Mouse (Mus musculus): ENCODE data around the gene Vps72. TPM values are rescaled to one million over a fixed set of nuclear protein-coding genes. Genes with fewer than 3 reads are reported as not detected.
A peak's percentile ranks its signal among the peaks of the same experiment; 100 is the strongest.
"Not testable (repeated sequence)": the region's sequence is repeated elsewhere in the genome, so short reads cannot be mapped to it uniquely, and the experiment has no call there.

The Vps72 gene
- total RNA-seq, 2 experiments from 2014 or later = 31.3 to 32.2 TPM

DNA sequence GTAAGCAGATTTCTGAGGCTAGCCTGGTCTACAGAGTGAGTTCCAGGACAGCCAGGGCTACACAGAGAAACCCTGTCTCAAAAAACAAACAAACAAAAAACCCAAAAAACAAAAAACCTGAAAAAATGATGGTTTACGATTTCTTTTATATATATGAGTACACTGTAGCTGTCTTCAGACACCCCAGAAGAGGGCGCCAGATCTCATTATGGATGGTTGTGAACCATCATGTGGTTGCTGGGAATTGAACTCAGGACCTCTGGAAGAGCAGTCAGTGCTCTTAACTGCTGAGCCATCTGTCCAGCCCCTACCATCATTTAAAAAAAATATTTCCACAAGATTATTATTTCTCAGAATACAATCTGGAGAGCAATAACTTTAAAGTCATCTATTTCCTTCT, 21.6 kb downstream of the Vps72 start:
- DNase-seq (ENCODE audit: low spot score) = not testable (repeated sequence)
- intact Hi-C loops (cut with DNase I) = loop anchor here (2.0 kb wide), 1 partner anchor 22 kb away; the partner anchor contains the start of gene Vps72

DNA sequence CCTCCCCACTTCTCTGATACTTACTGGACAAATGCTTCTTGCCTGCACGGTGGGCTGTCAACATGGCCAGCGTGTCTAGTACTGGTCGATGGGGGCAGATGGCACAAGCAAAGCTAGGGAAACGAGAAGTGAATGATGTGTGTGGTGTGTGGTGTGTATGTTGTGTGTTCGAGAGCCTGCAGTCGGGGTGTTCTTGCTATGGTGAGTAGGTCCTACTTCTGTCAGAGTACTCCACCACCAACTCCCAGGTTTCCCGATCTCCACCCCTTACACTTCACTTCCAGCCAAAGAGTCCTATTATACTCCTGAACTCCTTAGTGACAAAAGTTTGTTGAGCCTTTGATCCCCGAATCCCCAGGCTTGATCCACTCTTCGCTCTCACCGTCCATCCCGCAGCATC, 22.4 kb downstream of the Vps72 start:
- no peak for DNase-seq (ENCODE audit: low spot score)
- intact Hi-C loops (cut with DNase I) = loop anchor here (2.0 kb wide), 1 partner anchor 22 kb away; the partner anchor contains the start of gene Vps72

DNA sequence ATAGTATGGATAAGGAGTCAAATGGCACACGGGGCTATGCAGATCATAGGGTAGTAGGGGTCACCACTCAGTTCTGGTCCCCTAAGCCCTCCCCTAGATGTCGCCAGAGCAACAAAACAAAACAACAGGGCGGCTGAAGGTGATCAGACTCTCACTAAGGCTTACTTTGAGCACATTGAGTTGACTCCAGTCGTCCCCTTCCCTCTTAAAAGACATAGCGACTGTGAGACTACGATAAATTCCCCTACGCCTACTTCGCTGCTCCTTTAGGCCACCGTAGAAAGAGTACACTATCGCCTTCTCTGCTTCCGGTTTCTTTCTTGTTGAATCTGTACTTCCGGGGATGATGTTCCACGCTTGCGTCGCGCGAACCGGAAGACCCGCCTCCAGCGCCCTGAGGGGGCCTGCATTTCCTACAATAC, 22.9 kb downstream of the Vps72 start, which contains the start of the genes Scnm1 and Lysmd1:
TSS of gene Scnm1 (minus strand) at position 332 of the 422 bp plus-strand sequence.
TSS of gene Lysmd1 (plus strand) at position 409 of the 422 bp plus-strand sequence.
- DNase-seq (ENCODE audit: low spot score) = peak; percentile 87
- intact Hi-C loops (cut with DNase I) = loop anchor here (2.0 kb wide), 1 partner anchor 23 kb away; the partner anchor contains the start of gene Vps72

DNA sequence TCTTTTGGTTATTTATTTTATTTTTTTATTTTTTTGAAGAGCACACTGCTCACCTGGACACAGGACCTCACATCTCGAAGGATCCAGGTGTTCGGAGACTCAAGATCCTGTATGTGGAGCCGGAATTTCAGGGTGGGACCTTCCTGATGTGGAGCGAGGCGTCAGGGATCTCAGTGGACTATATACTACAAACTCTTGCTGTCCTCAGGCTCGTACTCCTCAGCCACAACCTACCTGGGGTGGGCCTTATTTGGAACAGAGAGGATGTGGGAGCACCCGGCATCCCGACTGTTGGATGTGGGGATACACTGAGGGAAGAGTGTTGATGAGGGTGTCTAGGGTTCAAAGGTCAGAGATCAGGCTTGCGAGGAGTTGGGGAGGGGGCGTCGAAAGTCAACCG, 23.3 kb downstream of the Vps72 start:
- DNase-seq (ENCODE audit: low spot score) = not testable (repeated sequence)

DNA sequence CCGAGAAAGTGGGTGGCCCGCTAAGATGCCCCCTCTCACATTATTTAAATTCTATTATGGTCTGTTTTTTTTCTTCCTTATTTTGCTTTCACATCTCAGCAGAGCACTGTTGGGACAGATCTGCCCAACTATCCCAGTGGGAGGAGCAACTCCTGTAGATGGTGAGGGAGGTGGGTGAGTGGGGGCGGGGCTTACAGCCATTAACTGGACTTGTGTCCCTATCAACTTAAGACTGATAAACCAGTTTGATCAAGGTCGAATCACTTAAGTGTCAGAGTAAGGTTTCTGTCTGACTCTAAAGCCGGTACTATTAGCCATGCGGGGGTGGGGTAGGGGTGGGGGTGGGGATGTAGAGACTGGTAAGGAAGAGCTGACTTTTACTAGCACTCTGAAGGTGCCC, 24.2 kb downstream of the Vps72 start:
- intact Hi-C loops (cut with DNase I) = no loop called here
- peak; percentile 26 for DNase-seq (ENCODE audit: low spot score)

More for the DNA sequence above, 23.3 kb downstream of the Vps72 start:
- intact Hi-C loops (cut with DNase I) = not testable (repeated sequence)

DNA sequence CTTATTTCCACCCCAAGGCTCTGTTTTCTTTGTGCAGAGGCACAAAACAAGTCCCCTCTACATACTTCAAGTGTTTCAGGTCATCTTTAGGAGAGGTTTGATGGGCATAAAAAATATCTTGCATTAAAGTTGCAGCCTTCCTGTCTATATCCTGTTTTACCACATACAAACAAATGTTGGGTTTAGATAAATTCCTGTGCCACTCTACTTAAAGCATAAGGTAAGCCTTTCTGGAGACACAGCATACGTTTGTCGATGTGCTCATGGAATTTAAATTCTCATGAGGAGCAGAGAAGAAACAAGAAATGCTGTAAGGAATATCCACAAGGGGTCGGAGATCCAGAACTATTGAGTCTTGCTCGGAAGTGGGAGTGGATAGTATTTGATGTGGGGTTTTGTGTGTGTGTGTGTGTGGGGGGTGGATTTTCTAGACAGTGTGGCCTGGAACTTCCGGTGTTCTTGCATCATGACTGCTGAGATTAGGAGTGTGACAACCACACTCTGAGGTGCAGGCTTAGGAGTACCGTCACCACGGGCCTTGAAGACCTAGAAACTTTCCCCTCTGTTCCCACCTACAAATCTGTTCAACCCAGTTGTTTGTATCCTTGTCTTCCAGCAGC, 24.7 kb downstream of the Vps72 start:
- DNase-seq (ENCODE audit: low spot score) = no peak
- intact Hi-C loops (cut with DNase I) = no loop called here

DNA sequence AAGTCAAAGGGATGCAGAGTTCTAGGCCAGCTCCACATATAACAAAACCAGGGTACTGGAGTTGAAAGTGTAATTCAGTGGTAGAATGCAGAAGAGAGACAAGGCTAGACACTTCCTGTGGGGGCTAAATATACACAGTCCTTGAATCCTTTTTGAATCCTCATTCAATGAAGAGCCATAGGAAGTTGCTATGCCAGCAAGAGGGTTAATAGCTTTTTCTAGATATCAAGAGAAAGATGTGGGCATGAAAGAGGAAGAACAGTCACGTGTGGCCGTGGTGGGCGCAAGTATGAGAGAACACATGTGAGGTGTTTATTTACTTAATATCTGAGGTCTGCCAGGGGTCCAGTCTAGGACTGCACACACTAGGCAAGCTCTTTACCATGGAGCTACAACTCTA, 25.5 kb downstream of the Vps72 start:
- intact Hi-C loops (cut with DNase I) = no loop called here
- DNase-seq (ENCODE audit: low spot score) = no peak

DNA sequence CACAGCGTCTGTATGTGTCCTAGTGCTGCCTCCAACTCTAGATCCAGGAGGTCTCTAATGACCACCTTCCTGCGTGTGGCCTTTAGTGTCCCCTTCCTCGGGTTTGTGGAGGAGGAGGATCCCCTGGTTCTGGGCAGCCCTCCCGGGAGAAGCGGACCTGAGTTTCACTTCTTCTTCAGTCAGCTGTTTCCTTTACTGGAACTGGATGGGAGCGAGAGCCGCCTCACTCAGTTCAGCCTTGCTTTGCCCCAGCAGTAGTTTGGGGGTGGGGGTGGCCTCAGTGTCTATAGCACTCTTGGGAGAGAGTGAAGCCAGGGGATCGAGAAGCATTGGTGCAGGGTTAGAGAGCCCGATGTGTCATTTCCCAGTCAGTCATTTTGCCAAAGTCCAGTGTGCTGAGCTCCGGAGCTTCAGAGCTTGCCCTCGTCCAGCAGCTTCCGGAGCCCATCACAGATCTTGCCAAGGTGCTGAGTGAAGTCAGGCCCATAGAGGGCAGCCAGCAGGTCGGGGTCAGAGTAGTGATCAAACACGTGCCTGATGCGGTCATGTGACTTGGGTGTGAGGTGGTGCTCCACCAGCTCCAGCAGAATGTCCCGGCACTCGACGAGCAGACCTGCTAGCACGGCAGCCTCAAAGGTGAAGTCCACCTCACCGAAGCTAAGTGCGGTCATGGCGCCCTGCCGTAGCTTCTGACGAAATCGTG, 28.9 kb downstream of the Vps72 start:
- intact Hi-C loops (cut with DNase I) = no loop called here
- DNase-seq (ENCODE audit: low spot score) = no peak

DNA sequence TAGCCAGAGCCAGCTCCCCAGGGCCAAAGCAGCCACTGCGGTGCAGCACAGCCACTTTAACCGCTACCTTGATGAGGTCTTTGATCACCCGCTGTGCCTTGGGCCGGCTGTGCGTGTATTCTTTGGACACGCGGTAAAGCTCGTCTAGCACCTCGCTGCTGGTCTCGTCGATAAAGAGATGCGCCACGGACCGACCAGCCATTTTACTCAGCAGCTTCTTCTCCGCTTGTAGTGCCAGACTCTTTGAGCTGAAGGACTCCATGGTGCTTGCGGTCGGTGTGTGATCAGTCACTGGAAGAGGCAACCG, 29.4 kb downstream of the Vps72 start:
- DNase-seq (ENCODE audit: low spot score) = no peak
- intact Hi-C loops (cut with DNase I) = no loop called here

DNA sequence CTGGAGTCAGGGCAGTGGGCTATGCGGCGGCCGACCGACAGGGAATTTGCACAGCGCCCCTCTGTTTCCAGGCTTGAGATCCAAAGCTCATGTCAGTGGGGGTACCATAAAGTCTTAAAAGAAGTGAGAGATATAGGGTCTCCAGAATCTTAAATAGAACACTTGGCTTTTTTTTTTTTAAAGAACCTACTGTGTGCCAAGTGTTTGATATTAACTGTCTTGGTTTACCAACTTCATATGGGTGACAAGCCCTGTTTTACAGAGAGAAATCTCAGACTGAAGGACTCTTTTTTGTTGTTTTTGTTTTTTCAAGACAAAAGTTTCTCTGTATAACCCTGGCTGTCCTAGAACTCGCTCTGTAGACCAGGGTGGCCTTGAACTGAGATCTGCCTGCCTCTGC, 30.0 kb downstream of the Vps72 start:
- intact Hi-C loops (cut with DNase I) = no loop called here
- no peak for DNase-seq (ENCODE audit: low spot score)

DNA sequence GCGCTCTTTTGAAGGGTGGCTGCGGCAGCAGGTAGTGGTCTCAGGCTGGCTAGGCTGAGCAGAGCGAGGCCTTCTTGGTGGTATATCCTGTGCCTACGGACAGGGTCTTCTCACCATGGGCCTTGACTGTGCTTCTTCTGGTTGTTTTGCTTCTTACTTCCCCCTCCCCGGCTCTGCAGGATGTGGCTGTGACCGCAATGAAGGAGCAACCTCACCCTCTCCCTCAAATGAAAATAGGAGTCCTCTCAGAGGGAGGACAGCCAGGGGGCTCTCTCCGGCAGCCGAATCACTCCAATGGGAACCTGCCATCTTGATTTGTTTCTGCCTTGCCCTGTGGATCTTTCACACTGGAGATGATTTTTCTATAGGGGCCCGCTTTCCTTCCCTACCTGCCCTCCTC, 30.7 kb downstream of the Vps72 start:
- no peak for DNase-seq (ENCODE audit: low spot score)

DNA sequence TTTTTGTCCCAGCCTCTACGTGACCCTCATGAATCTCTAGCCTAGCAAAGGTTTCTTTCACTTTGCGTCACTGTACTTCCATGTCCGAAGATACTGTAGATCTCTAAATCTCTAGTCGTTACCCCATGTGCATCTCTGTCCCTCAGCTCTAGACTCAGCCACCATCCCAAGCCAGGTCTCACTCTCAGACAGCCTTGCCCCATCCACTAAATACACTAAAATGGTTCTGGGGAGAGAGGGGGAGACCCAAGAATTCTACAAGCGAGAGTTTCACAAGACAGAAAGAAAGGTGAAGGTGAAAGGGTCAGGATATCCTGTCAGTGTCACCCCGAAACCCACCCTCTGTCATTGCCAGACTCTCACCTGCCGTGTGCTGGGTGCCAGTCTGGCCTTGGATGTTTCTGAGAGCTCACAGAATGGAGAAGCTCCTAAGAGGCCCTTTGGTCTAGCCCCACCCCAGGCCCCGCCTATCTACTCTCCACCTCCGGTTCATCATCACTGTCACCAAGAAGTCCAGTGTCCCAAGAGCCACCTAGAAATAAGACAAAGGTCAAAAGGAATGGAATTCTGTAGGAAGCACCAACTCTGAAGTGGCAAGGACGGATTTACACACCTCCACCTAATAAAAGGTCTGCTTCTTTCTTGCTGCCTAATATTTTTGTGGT, 31.3 kb downstream of the Vps72 start, which contains the start of gene Tnfaip8l2:
TSS of gene Tnfaip8l2 (minus strand) at position 409 of the 665 bp plus-strand sequence.
- intact Hi-C loops (cut with DNase I) = loop anchor here (1.0 to 2.0 kb wide), 3 partner anchors 32 to 121 kb away; partner anchors contain the start of gene Gabpb2
- DNase-seq (ENCODE audit: low spot score) = no peak

More for the DNA sequence above, 30.7 kb downstream of the Vps72 start:
- intact Hi-C loops (cut with DNase I) = no loop called here

DNA sequence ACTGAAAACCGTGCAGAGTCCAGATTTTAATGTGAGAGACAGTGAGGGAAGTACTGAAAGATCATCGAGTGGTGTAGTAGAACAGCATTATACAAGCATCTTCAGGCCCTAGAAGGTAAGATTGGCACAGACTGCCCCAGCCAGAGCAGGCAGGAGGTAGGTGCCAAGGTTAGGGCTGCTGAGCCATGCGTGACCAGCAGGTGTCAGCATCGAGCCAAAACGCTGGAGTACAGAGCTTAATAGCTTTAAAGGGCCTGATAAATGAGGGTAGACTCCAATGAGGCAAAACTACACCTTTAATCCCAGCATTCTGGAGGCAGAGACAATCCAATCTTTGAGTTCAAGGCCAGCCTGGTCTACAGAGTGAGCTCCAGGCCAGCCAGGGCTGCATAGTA, 31.8 kb downstream of the Vps72 start:
- DNase-seq (ENCODE audit: low spot score) = peak; percentile 70
- intact Hi-C loops (cut with DNase I) = loop anchor here (1.0 to 2.0 kb wide), 3 partner anchors 32 to 120 kb away; partner anchors contain the start of gene Gabpb2

DNA sequence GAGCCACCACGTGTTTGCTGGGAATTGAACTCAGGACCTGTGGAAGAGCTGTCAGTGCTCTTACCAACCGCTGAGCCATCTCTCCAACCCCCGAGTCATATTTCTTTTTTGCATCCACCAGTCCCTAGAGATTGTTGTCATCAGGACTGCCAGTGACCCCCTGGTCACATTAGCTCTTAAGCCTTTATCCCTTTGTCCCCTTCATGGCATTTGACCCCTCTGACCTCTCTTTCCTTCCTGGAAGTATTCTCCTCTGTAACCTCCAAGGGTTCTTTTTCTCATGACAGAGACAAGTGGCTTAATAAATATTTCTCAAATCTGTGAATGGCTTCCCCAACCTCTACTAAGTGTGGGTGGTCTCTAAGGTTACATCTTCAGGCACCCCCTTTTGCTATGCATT, 37.1 kb downstream of the Vps72 start:
- DNase-seq (ENCODE audit: low spot score) = no peak
- intact Hi-C loops (cut with DNase I) = no loop called here

DNA sequence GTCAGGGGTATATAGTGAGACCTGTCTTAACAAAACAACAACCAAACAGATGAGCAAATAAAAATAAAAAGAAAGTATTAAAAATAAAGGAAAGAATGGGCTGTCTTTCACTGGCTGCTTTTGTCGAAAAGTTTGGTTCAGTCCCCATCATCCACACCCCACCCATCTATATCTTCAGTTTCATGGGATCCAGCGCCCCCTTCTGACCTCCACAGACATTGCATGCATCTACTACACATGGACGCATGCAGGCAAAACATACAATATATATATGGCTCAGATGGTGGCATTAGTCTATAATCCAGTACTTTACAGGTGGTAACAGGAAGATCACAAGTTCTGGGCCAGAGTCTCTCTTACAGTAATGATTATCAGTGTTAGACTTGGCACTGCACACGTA, 43.1 kb downstream of the Vps72 start:
- DNase-seq (ENCODE audit: low spot score) = no peak
- intact Hi-C loops (cut with DNase I) = no loop called here

DNA sequence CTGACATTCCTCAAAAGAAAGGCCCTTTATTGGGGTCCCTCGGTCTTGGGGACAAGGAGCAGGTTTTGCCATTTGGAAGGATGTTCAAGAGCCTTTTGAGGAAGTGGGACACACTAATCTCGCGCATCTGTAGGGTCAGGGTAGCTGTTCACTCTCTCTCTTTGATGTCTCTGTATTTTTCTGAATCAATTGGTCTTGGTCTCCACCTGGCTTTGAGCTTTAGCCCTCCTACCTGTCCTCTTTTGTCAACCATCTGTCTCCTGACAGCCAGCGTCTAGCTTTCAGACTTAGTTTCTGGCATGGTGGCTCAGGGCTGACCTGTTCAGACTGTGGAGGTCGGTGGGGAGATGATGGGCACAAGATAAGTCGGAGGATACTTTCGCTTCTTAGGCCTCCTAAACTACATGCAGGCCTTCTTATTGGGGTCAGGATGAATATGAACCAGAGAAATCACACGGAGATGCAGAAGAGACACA, 48.7 kb downstream of the Vps72 start:
- intact Hi-C loops (cut with DNase I) = no loop called here
- DNase-seq (ENCODE audit: low spot score) = no peak

DNA sequence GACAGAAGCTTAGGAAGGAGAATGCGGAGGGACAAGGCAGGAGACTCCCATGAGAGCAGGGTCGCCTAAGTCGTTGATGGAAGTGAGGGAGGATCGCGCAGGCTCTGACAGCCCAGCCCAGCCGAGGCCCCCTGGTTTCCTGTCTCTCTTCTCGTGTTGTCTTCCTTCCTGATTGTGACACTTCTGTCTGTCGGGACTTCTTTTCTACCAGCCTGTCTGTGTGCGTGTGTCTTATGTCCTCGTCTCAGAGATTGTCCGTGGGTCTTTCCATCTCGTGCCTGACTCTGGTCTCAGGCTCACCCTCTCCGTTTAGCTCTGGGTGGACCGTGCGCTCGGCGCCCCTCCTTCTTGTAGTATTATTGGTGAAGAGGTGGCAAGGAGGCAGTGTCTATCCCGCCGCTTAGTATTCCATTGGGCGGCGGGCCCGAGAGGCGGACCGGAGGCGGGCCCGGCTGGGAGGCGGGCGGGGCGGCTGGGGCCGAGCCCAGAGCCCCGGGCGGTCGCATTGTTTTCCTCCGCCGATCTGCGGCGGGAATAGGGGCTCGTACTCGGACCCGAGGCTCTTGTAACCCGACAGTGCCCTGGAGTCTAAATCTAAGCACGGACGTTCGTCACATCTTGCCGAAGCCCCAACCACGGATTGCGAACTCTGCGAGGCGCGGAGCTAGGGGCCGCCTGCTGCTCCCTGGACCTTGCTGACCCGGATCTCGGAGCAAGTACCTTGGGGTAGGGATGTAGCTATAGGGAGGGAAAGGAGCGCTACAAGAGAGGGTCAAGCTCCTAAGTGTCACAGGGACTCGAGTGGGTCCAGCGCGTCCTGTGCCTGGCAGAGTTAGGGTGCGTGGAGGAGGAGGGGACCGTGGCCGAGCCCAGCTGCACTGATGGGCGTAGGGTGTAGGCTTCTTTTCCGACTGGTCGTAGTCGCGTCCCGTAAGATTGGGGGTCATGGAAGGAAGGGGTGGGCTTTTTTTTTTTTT, 49.5 kb downstream of the Vps72 start, which contains the start of gene Sema6c:
TSS of gene Sema6c (plus strand) at position 471 of the 977 bp plus-strand sequence.
- intact Hi-C loops (cut with DNase I) = no loop called here
- DNase-seq (ENCODE audit: low spot score) = peak; percentile 84

DNA sequence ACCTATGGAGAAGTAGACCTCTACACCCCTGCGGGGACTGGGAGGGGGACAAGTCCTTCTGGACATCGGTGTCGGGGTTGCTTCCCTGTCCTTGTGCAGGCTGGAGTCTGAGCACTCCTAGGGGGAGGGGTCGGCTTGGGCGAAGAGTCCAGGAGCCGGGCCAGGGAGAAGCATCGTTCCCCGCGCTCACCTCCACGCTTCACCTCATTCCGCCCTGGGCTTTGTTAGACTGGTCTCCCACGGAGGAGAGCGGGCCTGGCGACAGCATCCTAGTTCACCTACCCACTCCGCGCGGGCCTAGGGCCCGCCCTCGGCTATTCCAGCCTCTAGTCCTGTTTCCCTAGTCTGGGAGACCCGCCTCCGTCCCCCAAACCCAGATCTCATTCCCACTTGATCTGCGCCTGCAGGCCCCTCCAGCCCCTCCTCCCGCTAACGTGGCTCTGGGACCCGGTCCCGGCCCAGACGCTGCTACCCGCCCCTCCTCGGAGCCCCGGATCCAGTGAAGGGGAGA, 50.3 kb downstream of the Vps72 start:
- no peak for DNase-seq (ENCODE audit: low spot score)
- intact Hi-C loops (cut with DNase I) = no loop called here
